In the genomic region with DNA sequence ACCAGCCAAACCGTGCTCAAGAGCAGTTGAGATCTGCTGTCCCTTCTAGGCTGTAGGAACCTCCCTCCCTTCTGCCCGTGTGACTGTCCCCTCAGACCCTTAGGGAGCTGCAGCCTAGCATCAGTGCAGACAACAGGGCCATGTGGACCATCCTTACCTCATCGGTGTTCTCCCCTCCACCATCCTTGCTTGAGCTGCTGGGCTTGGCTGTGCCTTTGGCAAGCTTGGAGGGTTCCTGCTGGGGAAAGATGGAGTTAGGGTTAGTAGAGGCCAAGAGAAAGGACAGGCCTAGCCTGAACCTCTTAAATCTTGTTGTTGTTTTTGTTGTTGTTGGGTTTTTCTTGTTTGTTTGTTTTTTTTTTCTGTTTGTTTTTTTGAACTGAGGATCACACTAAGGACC, we compare ENCODE assay signal across 18 mouse cellular contexts. TPM values are rescaled to one million over a fixed set of nuclear protein-coding genes. Genes with fewer than 3 reads are reported as not detected.
DNase-seq lines count a peak whose midpoint lies in the region; ATAC-seq lines count a peak whose summit lies in the region.
"Had no signal": no experiment of that assay in that cellular context is flagged by ENCODE, and none has a peak within 500 bp of the region (broad histone marks: within the 10 kb centered on the region; RNA-seq: fewer than 3 reads in every experiment).

No protein-coding gene starts in this region.

- no peak overlapping the region for H3K4me2 ChIP-seq in midbrain, embryonic 11.5 days
- no peak overlapping the region for H3K4me2 ChIP-seq in midbrain, embryonic 15.5 days
- H3K4me2 ChIP-seq: embryonic facial prominence, embryonic 12.5 days; heart, embryonic 12.5 days; hindbrain, embryonic 14.5 days had no signal

- no peak overlapping the region for H3K4me3 ChIP-seq in midbrain, embryonic 11.5 days (ENCODE audit: low read depth, low read length)
- no peak overlapping the region for H3K4me3 ChIP-seq in midbrain, embryonic 15.5 days
- H3K4me3 ChIP-seq: embryonic facial prominence, embryonic 12.5 days; heart, embryonic 12.5 days; hindbrain, embryonic 10.5 days had no signal

- H3K27ac ChIP-seq in midbrain, embryonic 11.5 days (ENCODE audit: low read depth, low read length), result no peak overlapping the region
- H3K27ac ChIP-seq in midbrain, embryonic 15.5 days, result no peak overlapping the region
- H3K27ac ChIP-seq: embryonic facial prominence, embryonic 12.5 days; hindbrain, embryonic 10.5 days; hindbrain, embryonic 14.5 days had no signal

- ATAC-seq in cerebellum, adult (ENCODE audit: insufficient number of reproducible peaks, low FRiP score, low TSS enrichment), result no peak
- no peak for ATAC-seq in midbrain, embryonic 11.5 days (ENCODE audit: low FRiP score)
- ATAC-seq in midbrain, embryonic 15.5 days (replicated peaks), result no peak
- ATAC-seq: CD4-positive, CD25-positive, alpha-beta regulatory T cell, adult 4 months; forebrain, embryonic 16.5 days had no signal

- no peaks in the 10 kb centered on the region for H3K27me3 ChIP-seq in midbrain, embryonic 11.5 days (ENCODE audit: control insufficient read depth, insufficient read depth, low read length)
- no peaks in the 10 kb centered on the region for H3K27me3 ChIP-seq in midbrain, embryonic 15.5 days (replicated peaks)
- H3K27me3 ChIP-seq: embryonic facial prominence, embryonic 12.5 days; heart, embryonic 12.5 days had no signal

- no peaks in the 10 kb centered on the region for H3K9me3 ChIP-seq in midbrain, embryonic 11.5 days (ENCODE audit: control insufficient read depth, low read length)
- no peaks in the 10 kb centered on the region for H3K9me3 ChIP-seq in midbrain, embryonic 15.5 days
- H3K9me3 ChIP-seq: embryonic facial prominence, embryonic 12.5 days; G1E; heart, embryonic 12.5 days; hindbrain, embryonic 10.5 days had no signal

- peak; percentile 67 for DNase-seq in cerebellum, adult 11-12 months
- DNase-seq in cerebellum, postnatal 10 days, result peak; percentile 78 to 82
- DNase-seq in cerebellum, adult 9-10 months, result no peak
- peak; percentile 21 for DNase-seq in midbrain, embryonic 11.5 days (ENCODE audit: low spot score, missing footprints)
- no peak for DNase-seq in lung, postnatal 14 days
- DNase-seq: adrenal gland, adult 8-10 months; adrenal gland, postnatal 36 days; B cell, adult 2 months; gastrocnemius, postnatal 14 days had no signal

- no peaks in the 10 kb centered on the region; the same call in 1 of the 2 replicates for H3K36me3 ChIP-seq in midbrain, embryonic 11.5 days (ENCODE audit: control insufficient read depth, insufficient read depth, low read length)
- peaks cover 5% of the 10 kb centered on the region; the same call in 1 of the 2 replicates for H3K36me3 ChIP-seq in midbrain, embryonic 15.5 days (replicated peaks)

- WGBS in midbrain, embryonic 11.5 days, result 82% methylated on average over 3 of the region's 3 CpGs
- whole genome bisulfite sequencing in midbrain, embryonic 15.5 days, result 91% methylated on average over 3 of the region's 3 CpGs

- peaks cover 19% of the 10 kb centered on the region for H3K4me1 ChIP-seq in midbrain, embryonic 11.5 days (ENCODE audit: control insufficient read depth, insufficient read depth, low read length)
- H3K4me1 ChIP-seq in midbrain, embryonic 15.5 days, result peaks cover 34% of the 10 kb centered on the region

- H3K9ac ChIP-seq in midbrain, embryonic 11.5 days (ENCODE audit: low read length), result no peak overlapping the region
- no peak overlapping the region for H3K9ac ChIP-seq in midbrain, embryonic 15.5 days
- H3K9ac ChIP-seq: embryonic facial prominence, embryonic 12.5 days; heart, embryonic 12.5 days; hindbrain, embryonic 14.5 days had no signal

RNA-seq across cellular contexts. Expression of gene Ppp2r5d, which starts 5.0 kb away (rescaled TPM):
- polyA plus RNA-seq in midbrain, embryonic 11.5 days (2014; fragmentation: Nextera tagmentation; extraction: Ambion mirVana), result 106 and 110 TPM in 2 replicates
- polyA plus RNA-seq in midbrain, embryonic 15.5 days (2015; fragmentation: Nextera tagmentation; extraction: Ambion mirVana), result 103 and 112 TPM in 2 replicates

RNA-seq across cellular contexts. Expression of gene Pex6, which starts 11.4 kb away (rescaled TPM):
- 12.8 and 16.5 TPM in 2 replicates for polyA plus RNA-seq in midbrain, embryonic 11.5 days (2014; fragmentation: Nextera tagmentation; extraction: Ambion mirVana)
- polyA plus RNA-seq in midbrain, embryonic 15.5 days (2015; fragmentation: Nextera tagmentation; extraction: Ambion mirVana), result 28.2 and 31.9 TPM in 2 replicates

RNA-seq across cellular contexts. Expression of gene Klhdc3, which starts 19.2 kb away (rescaled TPM):
- polyA plus RNA-seq in midbrain, embryonic 11.5 days (2014; fragmentation: Nextera tagmentation; extraction: Ambion mirVana), result 103 and 109 TPM in 2 replicates
- polyA plus RNA-seq in midbrain, embryonic 15.5 days (2015; fragmentation: Nextera tagmentation; extraction: Ambion mirVana), result 172 and 180 TPM in 2 replicates

RNA-seq across cellular contexts. Expression of gene Mea1, which starts 21.3 kb away (rescaled TPM):
- 185 and 192 TPM in 2 replicates for polyA plus RNA-seq in midbrain, embryonic 11.5 days (2014; fragmentation: Nextera tagmentation; extraction: Ambion mirVana)
- 277 and 304 TPM in 2 replicates for polyA plus RNA-seq in midbrain, embryonic 15.5 days (2015; fragmentation: Nextera tagmentation; extraction: Ambion mirVana)

RNA-seq across cellular contexts. Expression of gene Rrp36, which starts 25.8 kb away (rescaled TPM):
- 53.4 and 60.0 TPM in 2 replicates for polyA plus RNA-seq in midbrain, embryonic 11.5 days (2014; fragmentation: Nextera tagmentation; extraction: Ambion mirVana)
- polyA plus RNA-seq in midbrain, embryonic 15.5 days (2015; fragmentation: Nextera tagmentation; extraction: Ambion mirVana), result 49.9 and 50.8 TPM in 2 replicates

Comparison
In these comparisons a context has a peak if more than half of its experiments do, and no peak if none do; other contexts are left out.
1. DNase-seq: peak in cerebellum, adult 11-12 months (single experiment), cerebellum, postnatal 10 days (2 of 2) and midbrain, embryonic 11.5 days (single experiment); none in cerebellum, adult 9-10 months (single experiment) and lung, postnatal 14 days (single experiment).